Mouse (Mus musculus): ENCODE results near the gene Ubash3a.

Ubash3a gene

DNA sequence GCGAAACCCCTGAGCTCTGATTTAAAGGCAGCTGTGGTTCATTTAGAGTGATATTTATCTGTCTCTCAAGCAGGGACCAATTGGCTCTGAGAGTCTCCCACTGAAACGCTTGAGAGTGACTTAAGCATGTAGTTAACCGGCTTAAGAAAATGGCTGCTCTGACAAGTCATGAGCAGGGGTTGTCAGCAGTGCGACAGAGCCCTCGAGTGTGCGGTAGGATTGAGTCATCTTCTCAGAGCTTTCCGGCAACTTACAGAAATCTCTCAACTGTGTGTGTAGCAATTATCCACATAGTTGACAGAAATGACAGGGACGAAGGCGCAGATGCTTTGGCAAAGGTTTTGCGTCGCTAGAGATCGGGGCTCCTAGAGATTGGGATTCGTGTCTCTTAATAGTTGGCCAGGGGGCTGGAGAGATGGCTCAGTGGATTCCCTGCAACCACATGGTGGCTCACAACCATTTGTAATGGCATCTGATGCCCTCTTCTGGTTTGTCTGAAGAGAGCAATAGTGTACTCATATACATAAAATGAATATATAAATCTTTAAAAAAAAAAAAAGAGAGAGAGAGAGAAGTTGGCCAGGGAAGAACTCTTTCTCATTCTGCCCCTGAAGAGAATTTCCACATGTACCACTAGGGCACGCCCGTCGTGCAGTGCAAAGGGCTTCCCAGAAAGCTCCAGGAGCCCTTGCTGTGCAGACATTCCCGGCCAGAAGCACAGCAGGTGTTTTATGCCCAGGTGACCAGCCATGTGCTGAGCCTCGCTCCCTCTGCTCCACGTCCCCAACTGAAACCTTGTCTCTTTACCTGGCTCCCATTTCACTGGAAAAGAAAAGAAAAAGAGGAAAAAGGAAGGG, 74.4 kb downstream of the Ubash3a start:
- no peak for DNase-seq

DNA sequence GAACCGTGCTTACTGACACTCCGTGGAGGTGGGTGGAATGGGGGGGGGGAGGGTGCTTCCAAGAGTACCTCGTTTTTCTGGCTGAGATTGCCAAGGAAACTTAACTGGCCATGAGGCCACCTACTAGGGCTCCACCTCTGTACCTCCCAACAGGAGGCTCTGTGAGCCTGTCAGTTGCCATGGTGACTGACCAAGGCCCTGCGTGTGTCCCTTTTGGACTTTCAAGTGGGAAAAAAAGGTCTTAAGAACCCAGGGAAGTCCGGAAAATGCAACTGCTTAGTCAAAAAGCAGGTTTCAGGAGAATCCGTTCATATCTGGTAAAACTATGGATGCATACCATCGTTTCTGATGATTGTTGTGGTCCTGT, 75.0 kb downstream of the Ubash3a start:
- DNase-seq = no peak

DNA sequence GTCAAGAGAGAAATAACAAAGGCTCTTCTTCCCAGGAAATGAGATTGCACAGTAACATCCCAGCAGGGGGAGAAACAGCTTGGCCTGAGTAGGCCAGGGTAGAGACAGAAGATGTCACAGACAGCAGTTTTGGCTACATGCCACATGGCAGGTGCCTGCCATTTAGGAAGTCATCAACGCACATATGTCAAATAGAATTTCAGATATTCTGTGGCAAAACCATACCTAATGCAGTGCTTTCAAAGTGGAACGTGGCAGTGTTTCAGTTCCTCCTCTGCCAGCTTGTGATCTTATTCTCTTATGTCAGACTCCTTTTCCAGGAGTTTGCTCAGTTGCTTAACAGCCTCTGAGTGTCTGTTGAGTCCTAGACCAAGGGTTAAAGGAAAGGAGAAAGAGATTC, 78.2 kb downstream of the Ubash3a start:
- DNase-seq = no peak

DNA sequence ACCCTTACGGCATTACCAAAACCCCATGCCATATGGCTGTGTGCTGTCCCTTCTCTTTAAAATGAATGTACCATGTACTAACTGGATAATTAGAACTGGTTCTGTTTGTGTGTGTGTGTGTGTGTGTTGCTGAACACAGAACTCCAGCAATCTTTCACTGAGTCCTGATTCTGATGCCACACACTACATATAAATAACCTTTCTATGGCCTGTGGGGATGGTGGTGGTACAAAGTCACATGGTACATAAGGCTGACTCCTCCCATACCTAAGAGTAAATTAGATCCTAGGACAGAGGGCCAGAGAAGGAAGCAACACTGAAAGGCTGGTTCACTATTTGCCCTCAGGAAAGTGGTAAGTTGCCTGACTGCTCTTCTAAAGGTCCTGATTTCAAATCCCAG, 78.8 kb downstream of the Ubash3a start, which contains the start of gene Slc37a1:
TSS of gene Slc37a1 (plus strand) at position 301 of the 400 bp plus-strand sequence.
- DNase-seq = no peak

DNA sequence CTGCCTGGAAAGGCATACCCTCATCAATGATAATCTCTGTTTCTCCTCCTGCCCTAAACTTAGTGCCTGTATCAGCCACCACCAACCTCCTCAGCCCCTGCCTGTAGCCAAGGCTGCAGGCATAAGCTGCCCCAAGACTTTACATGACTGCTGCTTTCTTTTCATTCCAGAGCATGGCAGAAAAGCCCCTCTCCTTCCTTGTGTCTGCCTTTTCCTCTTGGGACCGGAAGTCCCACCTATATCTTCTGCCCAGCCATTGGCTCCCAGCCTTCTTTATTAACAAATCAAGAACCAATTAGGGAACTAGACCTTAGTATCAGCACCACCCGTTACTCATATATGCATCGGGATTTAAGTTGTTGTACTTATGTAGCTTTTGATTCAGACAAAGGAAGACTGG, 79.5 kb downstream of the Ubash3a start:
- DNase-seq = no peak

DNA sequence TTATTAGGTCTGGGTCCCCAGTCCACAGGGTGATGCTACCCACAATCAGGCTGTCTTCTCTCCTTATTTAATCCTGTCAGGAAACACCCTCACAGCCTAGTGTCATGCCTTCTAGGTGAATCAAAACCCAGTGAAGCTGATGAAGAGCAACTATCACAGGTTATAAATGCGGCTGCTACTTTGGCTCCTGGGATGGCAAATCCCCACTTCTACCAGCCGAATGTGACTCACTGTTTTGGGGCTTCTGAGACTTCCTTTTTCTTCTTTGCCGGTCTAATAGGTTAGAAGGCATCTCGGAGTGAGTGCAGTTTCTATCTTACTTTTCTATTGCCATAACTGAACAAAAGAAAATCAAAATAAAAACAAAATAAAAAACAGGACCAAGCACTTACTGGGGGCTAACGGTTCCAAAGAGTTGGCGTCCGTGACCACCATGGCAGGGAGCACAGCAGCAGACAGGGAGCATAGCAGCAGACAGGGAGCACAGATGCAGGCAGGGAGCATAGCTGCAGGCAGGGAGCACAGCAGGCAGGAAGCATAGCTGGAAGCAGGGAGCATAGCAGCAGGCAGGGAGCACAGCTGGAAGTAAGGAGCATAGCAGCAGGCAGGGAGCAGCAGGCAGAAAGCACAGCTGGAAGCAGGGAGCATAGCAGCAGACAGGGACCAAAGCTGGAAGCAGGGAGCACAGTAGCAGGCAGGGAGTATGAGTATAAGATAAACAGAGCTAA, 81.5 kb downstream of the Ubash3a start:
- DNase-seq = no peak

DNA sequence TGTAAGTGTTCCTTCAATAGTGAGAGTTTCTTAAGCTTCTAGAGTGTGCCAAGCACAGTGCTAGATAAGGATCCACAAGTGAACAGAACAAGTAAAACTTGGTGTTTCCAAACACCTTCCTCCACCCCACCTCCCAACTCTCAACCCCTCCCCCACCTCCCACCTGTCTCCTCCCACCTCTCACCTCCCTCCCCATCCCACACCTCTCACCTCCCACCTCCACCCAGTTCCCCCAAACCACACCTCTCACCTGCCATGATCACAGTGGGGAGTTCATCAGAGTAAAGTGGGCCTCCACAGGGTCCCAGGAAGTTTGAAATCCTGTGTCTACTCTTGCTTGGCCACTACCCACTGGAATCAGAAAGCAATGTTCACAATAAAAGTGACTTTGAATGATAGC, 82.6 kb downstream of the Ubash3a start:
- DNase-seq = no peak

DNA sequence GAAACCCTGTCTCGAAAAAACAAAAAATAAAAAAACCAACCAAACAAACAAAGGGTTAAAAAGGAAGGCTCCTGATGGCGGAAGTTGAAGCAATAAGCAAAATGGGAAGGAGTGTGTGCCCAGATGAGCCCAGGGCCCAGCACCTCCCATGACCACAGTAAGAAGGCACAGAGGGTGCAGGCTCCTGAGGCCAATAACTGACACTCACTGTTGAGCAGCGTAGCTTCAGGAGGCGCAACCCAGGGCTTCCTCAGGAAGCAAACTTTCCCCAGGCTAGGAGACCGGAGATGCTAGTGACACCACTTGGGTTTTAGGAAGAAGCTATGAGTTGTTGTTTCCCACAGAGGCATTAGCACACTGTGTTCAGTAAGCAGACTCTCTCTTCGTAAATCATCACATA, 83.2 kb downstream of the Ubash3a start:
- no peak for DNase-seq

DNA sequence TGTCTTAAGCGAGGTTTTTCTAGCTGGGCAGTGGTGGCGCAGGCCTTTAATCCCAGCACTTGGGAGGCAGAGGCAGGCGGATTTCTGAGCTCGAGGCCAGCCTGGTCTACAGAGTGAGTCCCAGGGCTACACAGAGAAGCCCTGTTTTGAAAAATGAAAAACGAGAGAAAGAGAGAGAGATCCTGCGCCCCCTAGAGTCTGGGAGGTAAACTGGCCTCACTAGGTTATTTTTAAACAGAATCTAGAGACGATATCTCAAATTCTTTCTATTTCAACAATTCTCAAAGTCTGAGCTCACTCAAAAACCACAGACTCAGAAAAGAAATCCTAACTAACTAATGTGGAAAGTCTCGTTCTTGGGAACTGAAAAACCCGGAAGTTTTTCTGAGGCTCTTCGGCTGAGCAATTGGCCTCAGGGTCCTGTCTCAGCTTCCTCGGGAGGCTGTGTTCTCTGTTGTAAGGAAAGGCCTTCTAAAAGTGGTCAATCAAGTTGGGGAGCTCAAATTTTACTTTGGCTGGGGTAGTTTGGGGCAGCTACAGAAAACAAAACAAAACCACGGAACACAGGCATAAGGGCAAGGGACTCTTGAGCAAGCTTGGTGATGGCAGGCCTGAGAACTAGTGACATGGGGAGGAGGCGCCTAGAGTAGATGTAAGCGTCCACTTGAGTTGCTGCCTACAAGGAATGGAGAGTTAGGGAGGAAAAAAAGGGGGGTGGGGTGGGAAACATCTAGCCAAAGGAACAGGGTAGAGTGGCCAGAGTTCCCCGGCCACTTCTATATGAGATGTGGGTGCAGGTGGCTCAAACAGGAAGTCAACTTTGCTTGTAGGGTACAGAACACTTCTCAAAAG, 86.9 kb downstream of the Ubash3a start:
- DNase-seq = peak; percentile 80

DNA sequence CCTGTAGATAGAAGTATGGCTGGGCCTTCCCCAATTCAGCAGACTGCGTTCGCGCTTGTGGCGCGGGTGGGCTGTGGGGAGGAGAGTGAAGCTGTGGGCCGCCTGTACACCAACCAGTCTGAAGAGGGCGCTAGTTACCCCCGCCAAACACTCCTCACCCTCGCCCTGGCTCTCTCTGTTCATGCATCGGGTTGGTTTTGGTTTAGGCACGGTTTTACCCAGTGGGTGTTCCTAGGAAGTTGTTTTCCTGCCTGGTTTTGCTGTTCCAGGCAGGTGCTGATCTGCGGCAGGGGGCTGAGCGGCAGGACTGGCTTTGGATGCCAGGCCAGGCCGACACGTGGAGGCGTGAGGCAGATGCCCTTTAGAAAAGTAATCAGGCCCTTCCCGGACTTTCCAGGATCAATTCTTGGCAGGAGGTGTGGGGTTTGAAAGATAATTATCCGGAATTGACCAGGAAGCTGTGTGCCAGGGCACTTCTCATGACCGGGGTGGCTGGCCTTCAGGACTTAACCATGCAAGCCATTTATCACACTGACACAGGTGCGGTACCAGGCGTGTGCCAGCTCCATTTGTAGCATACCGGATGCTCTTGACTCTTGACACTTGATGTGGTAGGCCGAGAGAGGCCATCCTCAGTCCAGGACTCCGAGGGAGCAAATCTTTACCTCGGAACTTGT, 87.7 kb downstream of the Ubash3a start:
- DNase-seq = peak; percentile 87

DNA sequence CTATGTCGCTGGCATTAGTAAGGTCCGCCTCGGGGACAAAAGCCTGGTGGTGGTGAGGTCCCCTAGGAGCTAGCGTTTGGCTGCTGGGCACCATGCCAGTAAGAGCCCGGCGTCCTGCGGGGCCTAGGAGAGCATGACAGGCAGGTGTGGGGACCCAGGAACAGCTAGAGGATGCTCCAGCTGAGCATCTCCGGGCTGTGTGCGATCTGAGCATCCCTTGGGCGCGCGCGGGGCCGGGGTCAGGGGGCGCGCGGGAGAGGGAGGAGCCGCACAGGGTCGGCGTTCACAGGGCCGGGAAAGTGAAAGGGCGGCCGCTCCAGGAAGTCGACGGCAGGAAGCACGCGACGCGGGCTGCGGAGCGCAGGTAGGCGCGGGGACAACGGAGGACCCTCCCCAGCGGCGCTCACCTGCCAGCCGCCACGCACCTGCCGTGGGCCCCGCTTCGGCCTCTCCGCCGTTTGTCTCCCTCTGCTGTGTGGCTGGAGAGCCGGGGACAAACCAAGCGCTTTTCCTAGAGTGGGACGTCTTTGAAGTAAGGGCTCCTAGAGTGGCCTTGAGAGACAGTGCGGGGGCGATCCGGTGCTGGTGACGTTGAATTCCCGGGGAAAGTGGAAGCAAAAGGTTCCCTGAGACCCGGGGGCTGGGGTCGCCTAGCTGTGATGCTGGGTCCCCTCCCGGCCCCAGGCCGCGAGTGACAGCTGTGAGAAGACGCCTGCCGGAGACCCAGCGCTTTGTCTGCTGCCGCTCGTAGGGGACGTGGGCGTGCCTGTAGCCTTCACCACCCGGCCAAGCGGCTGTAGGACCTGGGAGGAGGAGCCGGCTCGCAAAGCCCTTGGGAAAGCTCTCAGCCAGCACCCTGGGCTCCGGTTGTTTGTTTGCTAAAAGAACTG, 88.5 kb downstream of the Ubash3a start:
- peak; percentile 92 for DNase-seq
